Mouse (Mus musculus) brown adipose tissue, adult 24 weeks (tissue): ENCODE measurements around the gene Tmigd3. TPM values are rescaled to one million over a fixed set of nuclear protein-coding genes. Genes with fewer than 3 reads are reported as not detected.

Experiments used
- H3K27ac ChIP-seq: fragments of 200-500 bp; replicated peaks from 2 replicates; pipeline ENCODE4 v1.5.1; 2012; ENCODE audit warnings: low read depth, mild to moderate bottlenecking, low read length
- H3K4me1 ChIP-seq: fragments of 200-500 bp; 2 replicates; pipeline ENCODE4 v1.6.1; 2012; ENCODE audit warnings: low read length, mixed read lengths; ENCODE audit not compliant: control insufficient read depth, insufficient read depth, insufficient read length
- H3K4me3 ChIP-seq: fragments of 200-500 bp; 2 replicates; pipeline ENCODE4 v1.5.1; 2012; ENCODE audit warnings: low read depth, mild to moderate bottlenecking, low read length, moderate library complexity; ENCODE audit not compliant: insufficient read depth
- polyA plus RNA-seq: library from polyadenylated mRNA; stranded (reverse); fragments of >200 nt; gene quantifications from 2 replicates; pipeline ENCODE4 v1.2.4, GENCODE M21; 2012; ENCODE audit not compliant: missing spikeins, insufficient read depth, insufficient read length

Gene Tmigd3
- polyA plus RNA-seq, 1 experiment, result not detected

- H3K4me3 ChIP-seq, result no peak overlapping the region
- no peaks in the 10 kb centered on the region for H3K4me1 ChIP-seq
- H3K27ac ChIP-seq, result no peak overlapping the region
Observed at GRCm38 (mm10) chr3:105971831-105972446, 101.2 kb downstream of the Tmigd3 start.

GRCm38 (mm10) chr3:105973411-105973810 is 102.7 kb downstream of the Tmigd3 start, which contains the start of gene Ovgp1:
TSS of gene Ovgp1 (plus strand) at chr3:105973711.
- no peaks in the 10 kb centered on the region for H3K4me1 ChIP-seq
- no peak within 1 kb of the TSS for H3K27ac ChIP-seq
- no peak within 1 kb of the TSS for H3K4me3 ChIP-seq

Other genes with a start within 250 kb of the Tmigd3 start
- 2.7 and 5.4 TPM in 2 replicates for gene Ddx20, start 183.3 kb upstream of the Tmigd3 start, polyA plus RNA-seq
- gene Inka2, start 166.3 kb upstream of the Tmigd3 start, polyA plus RNA-seq, result 1.3 and 3.7 TPM in 2 replicates
- 103 and 111 TPM in 2 replicates for gene Rap1a, start 69.6 kb upstream of the Tmigd3 start, polyA plus RNA-seq
- not detected in 2 replicates for gene Adora3, start within 50 bp of the Tmigd3 start, polyA plus RNA-seq
- 2.4 and 4.1 TPM in 2 replicates for gene I830077J02Rik, start 61.8 kb downstream of the Tmigd3 start, polyA plus RNA-seq
- gene Wdr77, start 88.5 kb downstream of the Tmigd3 start, polyA plus RNA-seq, result 21.2 and 22.0 TPM in 2 replicates
- gene Atp5f1, start 89.2 kb downstream of the Tmigd3 start, polyA plus RNA-seq, result 1,766 and 2,018 TPM in 2 replicates
- gene Ovgp1, start 102.8 kb downstream of the Tmigd3 start, polyA plus RNA-seq, result 0.67 TPM in 1 of 2 replicates, not detected in the other
- gene Pifo, start 143.7 kb downstream of the Tmigd3 start, polyA plus RNA-seq, result not detected in 2 replicates
- not detected in 2 replicates for gene Chil5, start 161.9 kb downstream of the Tmigd3 start, polyA plus RNA-seq
- gene Chia1, start 242.3 kb downstream of the Tmigd3 start, polyA plus RNA-seq, result not detected in 2 replicates